Mouse (Mus musculus): Measurements from ENCODE around the gene Pcsk2.

- TF ChIP-seq CTCF (IDR thresholded peaks at IDR 0.05) (no peak), POLR2A (IDR thresholded peaks at IDR 0.05; ENCODE audit: insufficient read depth, low read depth, low read length) (no peak)
Measured at GRCm38 (mm10) chr2:143500845-143501244, 45.1 kb upstream of the Pcsk2 start.
